Mouse (Mus musculus) ES-Bruce4 (cell line): ENCODE measurements around the gene Zfpm1. TPM values are rescaled to one million over a fixed set of nuclear protein-coding genes. Genes with fewer than 3 reads are reported as not detected.
A peak's percentile ranks its signal among the peaks of the same experiment; 100 is the strongest.

Source experiments
- H3K27ac ChIP-seq: 2 replicates; pipeline ENCODE4 v1.5.1; 2012; ENCODE audit warnings: low read length, inconsistent platforms; ENCODE audit not compliant: insufficient read depth
- H3K27me3 ChIP-seq: 2 replicates; pipeline ENCODE4 v1.6.1; 2012; ENCODE audit warnings: mild to moderate bottlenecking, low read length, inconsistent platforms; ENCODE audit not compliant: control insufficient read depth, poor library complexity, insufficient read depth, severe bottlenecking
- H3K36me3 ChIP-seq: 2 replicates; pipeline ENCODE4 v1.6.1; 2012; ENCODE audit warnings: inconsistent platforms, mild to moderate bottlenecking, low read length, moderate library complexity; ENCODE audit not compliant: control insufficient read depth, poor library complexity, insufficient read depth, severe bottlenecking
- H3K4me1 ChIP-seq: one replicate; pipeline ENCODE4 v1.8.1; 2011; ENCODE audit warnings: low read length; ENCODE audit not compliant: control insufficient read depth, insufficient read depth
- H3K4me3 ChIP-seq: 2 replicates; pipeline ENCODE4 v1.5.1; 2011; ENCODE audit warnings: low read depth, mild to moderate bottlenecking, low read length
- H3K9ac ChIP-seq: 2 replicates; pipeline ENCODE4 v1.6.1; 2012; ENCODE audit warnings: low read depth, mild to moderate bottlenecking, inconsistent platforms; ENCODE audit not compliant: poor library complexity, severe bottlenecking
- H3K9me3 ChIP-seq: replicated peaks from 2 replicates; pipeline ENCODE4 v1.6.1; 2012; ENCODE audit warnings: mild to moderate bottlenecking, low read length, inconsistent platforms; ENCODE audit not compliant: control insufficient read depth, poor library complexity, insufficient read depth, severe bottlenecking
- CTCF ChIP-seq: IDR thresholded peaks from one replicate; pipeline ENCODE4 v1.8.1; 2011; ENCODE audit warnings: low read depth, low read length
- EP300 ChIP-seq: IDR thresholded peaks from 2 replicates; pipeline ENCODE4 v1.6.1; 2011; ENCODE audit warnings: low read depth, low read length; ENCODE audit not compliant: insufficient read depth
- POLR2A ChIP-seq: IDR thresholded peaks from one replicate; pipeline ENCODE4 v1.8.1; 2011; ENCODE audit warnings: low read length; ENCODE audit not compliant: insufficient read depth
- polyA plus RNA-seq: library from polyadenylated mRNA; stranded (reverse); fragments of >200 nt; gene quantifications from 2 replicates; pipeline ENCODE4 v1.2.4, GENCODE M21; 2011; ENCODE audit warnings: low read depth; ENCODE audit not compliant: missing spikeins, insufficient read depth, insufficient read length

Zfpm1 gene
- polyA plus RNA-seq, 1 experiment = 15.5 TPM

DNA sequence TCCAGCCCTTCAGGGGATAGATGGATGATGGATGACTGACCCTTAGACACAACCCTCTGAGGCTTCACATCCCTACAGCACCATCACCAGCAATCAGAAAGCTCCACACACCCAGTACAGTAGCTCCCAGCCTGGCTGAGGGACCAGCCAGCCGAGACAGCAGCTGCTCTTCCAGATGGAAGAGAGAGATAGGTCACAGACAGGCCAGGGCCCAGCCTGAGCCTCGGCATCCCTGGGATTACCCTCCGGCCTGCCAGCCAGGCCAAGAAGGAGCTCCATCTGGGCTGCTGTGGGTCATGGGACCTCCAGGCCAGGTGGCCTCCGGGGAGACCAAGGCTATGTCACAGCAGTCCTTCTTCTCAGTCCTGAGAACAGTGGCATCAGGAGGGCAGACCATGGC is 38.6 kb upstream of the Zfpm1 start:
- Histone ChIP-seq H3K4me1 (no peaks in the 10 kb centered on the region), H3K9ac (no peak overlapping the region), H3K36me3 (no peaks in the 10 kb centered on the region), H3K27me3 (no peaks in the 10 kb centered on the region), H3K4me3 (no peak overlapping the region), H3K27ac (no peak overlapping the region), H3K9me3 (no peaks in the 10 kb centered on the region)
- no peak for TF ChIP-seq EP300
- TF ChIP-seq CTCF = no peak
- TF ChIP-seq POLR2A = no peak

DNA sequence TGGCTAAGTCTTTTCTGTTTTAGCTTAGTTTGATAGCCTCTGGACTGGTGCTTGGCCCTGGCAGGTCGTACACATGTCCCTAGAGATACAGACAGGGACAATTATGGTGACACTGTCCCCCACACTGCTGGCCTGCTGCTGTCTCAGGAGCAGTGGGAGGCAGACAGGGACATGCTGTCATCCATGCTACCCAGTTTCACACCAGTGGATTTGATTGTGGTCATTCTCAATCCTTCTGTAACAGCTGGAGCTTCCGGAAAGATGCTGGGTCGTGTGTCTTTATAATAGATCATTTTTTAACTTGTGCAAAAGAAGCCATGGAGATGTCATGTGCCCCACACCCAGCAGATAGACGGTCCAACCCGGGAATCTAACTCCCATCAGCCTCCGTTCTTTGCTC is 36.8 kb upstream of the Zfpm1 start:
- no peak overlapping the region for H3K4me3 ChIP-seq
- H3K27me3 ChIP-seq = no peaks in the 10 kb centered on the region
- TF ChIP-seq POLR2A (no peak), EP300 (no peak), CTCF (no peak)
- no peaks in the 10 kb centered on the region for H3K4me1 ChIP-seq
- H3K27ac ChIP-seq = no peak overlapping the region
- H3K36me3 ChIP-seq = no peaks in the 10 kb centered on the region
- H3K9ac ChIP-seq = no peak overlapping the region
- no peaks in the 10 kb centered on the region for H3K9me3 ChIP-seq

DNA sequence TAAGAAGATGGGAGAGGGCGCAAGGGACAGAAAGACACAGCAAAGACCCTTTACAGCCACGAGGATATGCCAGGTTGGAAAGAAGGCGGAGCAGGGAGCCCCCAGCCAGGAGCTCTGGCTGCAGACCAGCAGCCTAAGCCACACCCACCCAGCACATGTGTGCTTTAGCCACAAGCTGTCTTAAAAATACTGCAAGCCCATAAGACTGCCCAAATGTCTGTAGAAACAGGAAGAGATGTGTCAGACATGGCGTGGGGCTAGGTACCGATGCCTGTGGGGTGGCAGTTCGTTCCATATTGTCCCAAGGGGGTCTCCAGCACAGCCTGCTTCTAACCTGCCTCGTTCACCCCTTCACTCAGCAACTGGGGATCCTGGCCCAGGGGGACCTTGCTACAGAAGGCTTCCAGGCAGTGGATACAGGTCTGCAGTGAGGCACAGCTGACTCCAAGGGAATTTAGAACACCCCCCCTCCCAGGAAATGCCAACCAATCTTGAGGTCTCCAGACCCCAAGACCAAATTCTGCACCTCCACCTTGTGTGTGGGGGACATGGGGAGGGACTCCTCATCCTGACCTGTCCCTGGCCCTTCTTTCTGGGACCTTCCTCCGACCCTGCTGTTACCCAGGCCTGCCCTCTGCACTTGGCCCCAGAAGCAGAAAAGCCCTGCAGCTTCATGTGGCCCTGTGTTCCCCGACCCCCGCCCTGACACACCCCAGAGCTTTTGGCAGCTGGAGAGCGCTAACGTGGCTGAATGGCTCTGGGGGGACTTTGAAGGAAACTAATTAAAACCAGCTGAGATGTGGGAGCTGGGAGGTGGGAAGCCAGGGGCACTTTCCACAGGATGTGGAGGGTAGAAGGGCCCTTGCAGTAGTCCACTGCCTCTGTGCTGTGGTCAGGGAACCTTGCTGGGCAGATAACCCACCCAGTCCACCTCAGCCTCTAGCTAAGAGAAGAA is 35.4 kb upstream of the Zfpm1 start:
- no peak overlapping the region for H3K9ac ChIP-seq
- no peak overlapping the region for H3K4me3 ChIP-seq
- no peak overlapping the region for H3K27ac ChIP-seq

DNA sequence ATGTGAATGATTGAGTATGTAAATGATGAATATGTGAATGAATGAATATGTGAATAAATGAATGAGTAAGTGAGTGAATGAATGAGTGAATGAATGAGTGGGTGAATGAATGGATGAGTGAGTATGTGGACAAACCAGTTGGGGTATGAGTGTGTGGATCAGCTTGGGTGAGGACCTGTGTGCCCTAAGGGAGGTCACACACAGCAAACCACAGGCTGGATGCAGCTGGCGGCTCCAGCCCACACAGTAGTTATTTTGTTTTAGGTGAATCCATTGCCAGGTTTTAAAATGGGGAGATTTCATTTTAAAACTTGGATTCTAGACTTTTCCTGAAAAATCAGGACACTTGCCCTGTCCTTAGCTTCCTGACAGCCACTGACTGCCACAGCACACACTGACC is 30.2 kb upstream of the Zfpm1 start:
- Histone ChIP-seq H3K36me3 (no peaks in the 10 kb centered on the region), H3K9ac (no peak overlapping the region), H3K4me3 (no peak overlapping the region), H3K27me3 (no peaks in the 10 kb centered on the region), H3K9me3 (no peaks in the 10 kb centered on the region), H3K4me1 (no peaks in the 10 kb centered on the region), H3K27ac (no peak overlapping the region)
- TF ChIP-seq POLR2A (no peak), CTCF (no peak), EP300 (no peak)

More for the DNA sequence above, 35.4 kb upstream of the Zfpm1 start:
- Histone ChIP-seq H3K4me1 (no peaks in the 10 kb centered on the region), H3K9me3 (no peaks in the 10 kb centered on the region), H3K36me3 (no peaks in the 10 kb centered on the region), H3K27me3 (no peaks in the 10 kb centered on the region)
- TF ChIP-seq CTCF = no peak
- no peak for TF ChIP-seq POLR2A
- no peak for TF ChIP-seq EP300

DNA sequence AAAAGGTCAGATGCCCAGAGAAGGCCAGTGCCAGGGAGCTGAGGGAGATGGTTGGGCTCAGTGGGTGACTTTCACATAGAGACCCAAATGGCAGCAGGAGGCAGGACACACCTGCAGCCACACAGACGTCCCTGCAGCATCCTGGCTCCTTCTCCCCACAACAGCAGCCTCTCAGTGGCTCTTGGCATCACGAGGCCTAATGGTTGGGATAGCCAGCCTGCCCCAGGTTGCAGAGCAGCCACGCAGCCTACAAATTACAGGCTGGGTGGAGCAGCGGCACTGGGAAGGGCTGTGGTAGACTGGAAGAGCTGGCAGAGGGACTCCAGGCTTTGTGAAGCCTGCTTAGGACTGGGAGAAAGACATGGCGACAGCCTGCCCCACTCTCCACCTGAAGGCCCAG is 29.6 kb upstream of the Zfpm1 start:
- Histone ChIP-seq H3K9ac (no peak overlapping the region), H3K4me1 (no peaks in the 10 kb centered on the region), H3K36me3 (no peaks in the 10 kb centered on the region), H3K9me3 (no peaks in the 10 kb centered on the region), H3K27me3 (no peaks in the 10 kb centered on the region), H3K4me3 (no peak overlapping the region), H3K27ac (no peak overlapping the region)
- TF ChIP-seq POLR2A = no peak
- no peak for TF ChIP-seq EP300
- no peak for TF ChIP-seq CTCF

DNA sequence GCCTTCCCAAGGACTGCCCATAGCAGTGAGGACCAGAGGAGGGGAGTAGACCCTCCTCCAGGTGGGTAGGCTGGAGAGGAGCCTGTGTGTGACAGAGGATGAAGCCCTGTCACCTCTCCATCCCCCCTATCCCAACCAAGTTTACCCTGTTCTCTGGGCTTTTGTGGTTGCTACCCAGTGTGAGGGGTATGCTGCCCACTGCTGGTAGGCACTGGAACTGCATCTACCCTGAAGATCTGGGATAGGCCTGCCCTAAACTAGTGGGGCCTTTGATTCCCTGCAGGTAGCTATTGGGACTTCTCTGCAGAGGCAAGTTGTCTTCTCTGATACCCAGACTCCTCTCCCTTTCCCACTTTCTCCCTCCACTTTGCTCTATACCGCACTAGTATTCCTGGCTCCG is 22.6 kb upstream of the Zfpm1 start:
- TF ChIP-seq POLR2A = no peak
- peak; percentile 99 for TF ChIP-seq CTCF
- TF ChIP-seq EP300 = no peak
- H3K36me3 ChIP-seq = no peaks in the 10 kb centered on the region
- H3K27me3 ChIP-seq = no peaks in the 10 kb centered on the region
- H3K9ac ChIP-seq = no peak overlapping the region
- no peaks in the 10 kb centered on the region for H3K4me1 ChIP-seq
- H3K27ac ChIP-seq = no peak overlapping the region
- H3K9me3 ChIP-seq = no peaks in the 10 kb centered on the region
- H3K4me3 ChIP-seq = no peak overlapping the region
